Mouse (Mus musculus): ENCODE data around the gene Tcf3. TPM values are rescaled to one million over a fixed set of nuclear protein-coding genes. Genes with fewer than 3 reads are reported as not detected.

Gene Tcf3
- total and polyA plus RNA-seq, 3 experiments = 146 to 223 (median 207) TPM

- DNase-seq (ENCODE audit: extremely low read depth) = no peak
- dilution Hi-C loops (cut with MboI; ENCODE audit: extremely low pct_ligation_motif_present, extremely low pct_unique_long_range_greater_than_20kb, low sequenced_read_pairs) (no loop called here), in situ Hi-C loops (cut with MboI; ENCODE audit: low pct_ligation_motif_present, low pct_unique_long_range_greater_than_20kb, low sequenced_read_pairs) (no loop called here)
- no peak overlapping the region for H3K4me3 ChIP-seq (replicated peaks in 1 of 3; ENCODE audit: low read depth in 2 of 3, low read length in 2 of 3, poor library complexity in 1 of 3)
- no peak overlapping the region for H3K9ac ChIP-seq (ENCODE audit: insufficient read depth, low read depth)
- H3K27me3 ChIP-seq (replicated peaks) = no peaks in the 10 kb centered on the region
- peaks cover 85 to 98% of the 10 kb centered on the region in 2 experiments for H3K36me3 ChIP-seq (replicated peaks in 1 of 2; ENCODE audit: control insufficient read depth in 1 of 2, insufficient read depth in 1 of 2, low read length in 1 of 2)
- peaks cover 14% of the 10 kb centered on the region for H3K9me3 ChIP-seq (replicated peaks; ENCODE audit: low read length)
- TF ChIP-seq TCF12 (IDR thresholded peaks at IDR 0.05; ENCODE audit: low read depth, low read length) (no peak), USF2 (conservative IDR thresholded peaks at IDR 0.05; ENCODE audit: low read depth, low read length) (no peak), RAD21 (IDR thresholded peaks at IDR 0.05; ENCODE audit: low read depth, low read length) (no peak), MAZ (IDR thresholded peaks at IDR 0.05; ENCODE audit: low read depth, low read length) (no peak), MEF2A (IDR thresholded peaks at IDR 0.05; ENCODE audit: borderline replicate concordance, low read depth, low read length) (no peak), RCOR1 (conservative IDR thresholded peaks at IDR 0.05; ENCODE audit: low read depth, low read length) (no peak), POLR2A (IDR thresholded peaks at IDR 0.05; ENCODE audit: low read depth, low read length) (no peak), E2F4 (IDR thresholded peaks at IDR 0.05; ENCODE audit: insufficient replicate concordance, low read depth, low read length) (no peak), JUN (IDR thresholded peaks at IDR 0.05; ENCODE audit: insufficient read depth, low read depth, low read length) (no peak), TBP (conservative IDR thresholded peaks at IDR 0.05; ENCODE audit: low read depth, low read length) (no peak), ZC3H11A (IDR thresholded peaks at IDR 0.05; ENCODE audit: low read depth, low read length) (no peak), BHLHE40 (IDR thresholded peaks at IDR 0.05; ENCODE audit: low read depth, low read length) (no peak), EP300 (IDR thresholded peaks at IDR 0.05; ENCODE audit: low read length) (no peak), IRF4 (IDR thresholded peaks at IDR 0.05; ENCODE audit: low read depth, low read length) (no peak), NRF1 (IDR thresholded peaks at IDR 0.05; ENCODE audit: low read depth, low read length) (no peak), POLR2AphosphoS2 (IDR thresholded peaks at IDR 0.05; ENCODE audit: low read depth, low read length) (no peak), ZMIZ1 (IDR thresholded peaks at IDR 0.05; ENCODE audit: low read depth, low read length) (no peak), UBTF (IDR thresholded peaks at IDR 0.05; ENCODE audit: low read depth, low read length) (no peak)
- H3K4me2 ChIP-seq (ENCODE audit: insufficient read depth, low read depth, poor library complexity, severe bottlenecking) = no peak overlapping the region
- H3K4me1 ChIP-seq (ENCODE audit: control insufficient read depth in 1 of 2, insufficient read depth in 2 of 2) = peaks cover 16 to 42% of the 10 kb centered on the region in 2 experiments
- H3K27ac ChIP-seq (ENCODE audit: insufficient read depth, low read depth) = no peak overlapping the region
- H3K79me2 ChIP-seq (replicated peaks; ENCODE audit: control insufficient read depth, extremely low read depth, insufficient read depth, poor library complexity, severe bottlenecking) = peaks cover 13% of the 10 kb centered on the region
These were observed 11.6 kb downstream of the Tcf3 start for GRCm38 (mm10) chr10:80421651-80422472.

DNA sequence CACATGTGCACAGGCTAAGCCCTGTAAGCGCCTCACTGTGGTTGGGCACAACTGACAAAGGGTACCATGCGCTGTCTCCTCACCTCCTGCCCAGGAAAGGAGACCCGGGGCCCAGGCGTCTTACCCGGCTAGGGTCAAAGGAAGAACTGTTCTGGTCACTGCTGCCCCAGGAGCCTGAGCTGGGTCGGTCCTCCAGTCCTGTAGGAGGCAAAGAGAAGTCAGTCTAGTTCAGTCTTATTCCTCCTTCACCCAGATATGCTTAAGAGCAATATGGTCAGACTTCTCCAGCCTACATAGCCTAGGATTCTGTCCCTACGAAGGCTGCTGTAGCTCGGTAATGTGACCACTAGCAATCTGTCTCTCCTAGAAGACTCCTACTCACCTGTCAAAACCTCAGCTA lies 12.2 kb downstream of the Tcf3 start:
- H3K4me2 ChIP-seq (ENCODE audit: insufficient read depth, low read depth, poor library complexity, severe bottlenecking) = no peak overlapping the region
- H3K4me3 ChIP-seq (replicated peaks in 1 of 3; ENCODE audit: low read depth in 2 of 3, low read length in 2 of 3, poor library complexity in 1 of 3) = no peak overlapping the region
- no peak for TF ChIP-seq POLR2AphosphoS2 (IDR thresholded peaks at IDR 0.05; ENCODE audit: low read depth, low read length)
- no peak for TF ChIP-seq UBTF (IDR thresholded peaks at IDR 0.05; ENCODE audit: low read depth, low read length)
- no peak for TF ChIP-seq PAX5 (IDR thresholded peaks at IDR 0.05; ENCODE audit: low read length)
- no peak for TF ChIP-seq E2F4 (IDR thresholded peaks at IDR 0.05; ENCODE audit: insufficient replicate concordance, low read depth, low read length)
- no peak for TF ChIP-seq SIN3A (IDR thresholded peaks at IDR 0.05; ENCODE audit: low read length)
- TF ChIP-seq NRF1 (IDR thresholded peaks at IDR 0.05; ENCODE audit: low read depth, low read length) = no peak
- TF ChIP-seq JUND (conservative IDR thresholded peaks at IDR 0.05; ENCODE audit: low read depth, low read length) = no peak
- no peak for TF ChIP-seq NELFE (IDR thresholded peaks at IDR 0.05; ENCODE audit: low read depth, low read length)
- TF ChIP-seq ZC3H11A (IDR thresholded peaks at IDR 0.05; ENCODE audit: low read depth, low read length) = no peak
- no peak for TF ChIP-seq MYC (IDR thresholded peaks at IDR 0.05; ENCODE audit: low read depth, low read length)
- H3K27ac ChIP-seq (ENCODE audit: insufficient read depth, low read depth) = no peak overlapping the region
- H3K27me3 ChIP-seq (replicated peaks) = no peaks in the 10 kb centered on the region
- H3K9ac ChIP-seq (ENCODE audit: insufficient read depth, low read depth) = no peak overlapping the region
- H3K9me3 ChIP-seq (replicated peaks; ENCODE audit: low read length) = peaks cover 8% of the 10 kb centered on the region
- no peak for DNase-seq (ENCODE audit: extremely low read depth)
- H3K79me2 ChIP-seq (replicated peaks; ENCODE audit: control insufficient read depth, extremely low read depth, insufficient read depth, poor library complexity, severe bottlenecking) = peaks cover 12% of the 10 kb centered on the region
- peaks cover 11 to 35% of the 10 kb centered on the region in 2 experiments for H3K4me1 ChIP-seq (ENCODE audit: control insufficient read depth in 1 of 2, insufficient read depth in 2 of 2)
- dilution Hi-C loops (cut with MboI; ENCODE audit: extremely low pct_ligation_motif_present, extremely low pct_unique_long_range_greater_than_20kb, low sequenced_read_pairs) (no loop called here), in situ Hi-C loops (cut with MboI; ENCODE audit: low pct_ligation_motif_present, low pct_unique_long_range_greater_than_20kb, low sequenced_read_pairs) (no loop called here)
- peaks cover 85 to 98% of the 10 kb centered on the region in 2 experiments for H3K36me3 ChIP-seq (replicated peaks in 1 of 2; ENCODE audit: control insufficient read depth in 1 of 2, insufficient read depth in 1 of 2, low read length in 1 of 2)

Data from CH12.LX (cell line).